Mouse (Mus musculus) central nervous system, embryonic 11.5 days (tissue): ENCODE data around the gene Rbms1. TPM values are rescaled to one million over a fixed set of nuclear protein-coding genes. Genes with fewer than 3 reads are reported as not detected.

Experiments used
- polyA plus RNA-seq: library from polyadenylated mRNA; depleted of rRNA; stranded (reverse); fragments of >200 nt; gene quantifications from 2 replicates; pipeline ENCODE4 v1.2.3, GENCODE M21; 2012; rRNA removed

Gene Rbms1
- 24.0 and 63.8 TPM in 2 replicates for polyA plus RNA-seq

DNA sequence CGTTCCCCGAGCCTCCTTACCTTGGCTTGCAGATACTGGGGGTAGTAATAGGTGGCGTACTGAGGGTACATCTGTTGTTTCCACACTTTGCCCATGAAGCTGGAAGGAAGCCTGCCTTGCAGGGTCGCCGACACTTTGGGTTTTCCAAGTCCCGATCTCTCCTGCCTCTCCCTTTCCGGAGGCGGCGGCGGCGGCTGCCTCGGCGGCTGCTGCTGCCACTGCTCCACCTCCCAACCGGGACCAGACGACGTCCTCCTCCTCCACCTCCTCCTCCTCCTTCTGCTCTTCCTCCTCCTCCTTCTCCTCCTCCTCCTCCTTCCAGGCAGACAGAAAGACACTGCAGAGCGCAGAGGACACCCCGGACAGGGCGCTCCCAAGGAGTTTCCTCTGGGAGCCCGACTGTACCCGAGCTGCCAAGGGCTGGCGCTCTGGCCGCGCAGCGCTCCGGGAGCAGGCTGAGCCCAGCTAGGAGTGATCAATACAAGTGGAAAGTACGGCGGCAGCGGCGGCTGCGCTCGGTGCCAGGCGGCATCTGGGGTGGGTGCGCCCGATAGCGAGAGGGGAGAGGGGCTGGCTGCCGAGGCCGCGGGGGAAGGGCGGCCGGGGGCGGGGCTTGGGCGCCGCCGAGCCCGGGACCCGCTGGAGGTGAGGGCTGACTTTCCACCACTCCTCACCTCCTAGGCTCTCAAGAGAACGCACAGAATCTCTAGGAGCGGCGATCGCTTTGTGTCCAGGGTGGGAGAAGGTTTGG lies at the start of gene Rbms1:
Gene Rbms1, minus strand, starts transcription at position 522 of the 751 bp plus-strand sequence.

DNA sequence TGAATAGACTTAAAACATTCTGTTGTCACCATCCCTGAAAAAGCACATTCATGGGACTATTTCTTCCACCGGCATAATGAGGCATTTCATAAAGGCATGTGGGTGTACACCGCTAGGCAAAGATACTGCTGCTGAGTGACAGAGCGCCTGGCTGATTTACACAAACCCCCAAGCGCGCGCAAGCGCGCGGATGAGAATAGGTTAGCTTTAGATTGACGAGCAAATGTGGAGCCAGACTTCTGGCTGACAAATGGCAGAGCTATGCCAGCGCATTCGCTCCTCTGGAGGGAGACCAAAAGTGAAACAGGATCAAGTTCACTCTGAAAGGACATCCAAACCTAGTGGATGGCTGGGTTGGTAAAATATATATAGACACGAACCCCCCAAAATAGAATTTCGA lies 240.5 kb downstream of the Rbms1 start, which contains the start of gene Itgb6:
Gene Itgb6, minus strand, starts transcription at position 130 of the 400 bp plus-strand sequence.

Other genes with a start within 250 kb of the Rbms1 start
- gene Itgb6, start 240.5 kb downstream of the Rbms1 start, polyA plus RNA-seq: 0.13 and 0.67 TPM in 2 replicates